Mouse (Mus musculus) myocyte (in vitro differentiated cells): ENCODE data around the gene Kif12. TPM values are rescaled to one million over a fixed set of nuclear protein-coding genes. Genes with fewer than 3 reads are reported as not detected.

Experiments
- H3K27me3 ChIP-seq: one replicate; pipeline ENCODE4 v1.6.1; 2011; ENCODE audit not compliant: control insufficient read depth, insufficient read depth, insufficient read length
- H3K36me3 ChIP-seq: one replicate; pipeline ENCODE4 v1.6.1; 2011; ENCODE audit not compliant: control insufficient read depth, insufficient read depth
- H3K4me2 ChIP-seq: one replicate; pipeline ENCODE4 v1.6.1; 2011; ENCODE audit warnings: low read depth, control low read depth
- H3K4me3 ChIP-seq: one replicate; pipeline ENCODE4 v1.5.1; 2011; ENCODE audit warnings: mild to moderate bottlenecking, control low read depth, moderate library complexity
- H3K79me2 ChIP-seq: one replicate; pipeline ENCODE4 v1.6.1; 2011; ENCODE audit not compliant: control insufficient read depth, insufficient read depth
- H3ac ChIP-seq: one replicate; pipeline ENCODE4 v1.6.1; 2011; ENCODE audit not compliant: control insufficient read depth, insufficient read length
- CEBPB ChIP-seq: IDR thresholded peaks from 2 replicates; pipeline ENCODE4 v1.6.1; 2011; ENCODE audit warnings: mild to moderate bottlenecking, moderate library complexity; ENCODE audit not compliant: poor library complexity, insufficient read depth, severe bottlenecking
- E2F4 ChIP-seq: IDR thresholded peaks from one replicate; pipeline ENCODE4 v1.6.1; 2011; ENCODE audit warnings: mild to moderate bottlenecking, control low read depth, moderate library complexity; ENCODE audit not compliant: insufficient read depth
- MAX ChIP-seq: IDR thresholded peaks from one replicate; pipeline ENCODE4 v1.6.1; 2011; ENCODE audit warnings: low read depth, mild to moderate bottlenecking, control low read depth
- MYOD1 ChIP-seq, 3 experiments: IDR thresholded peaks; one replicate each; pipeline ENCODE4 v1.6.1; 2011; ENCODE audit warnings: control low read depth in 2 of 3, low read depth in 2 of 3, mild to moderate bottlenecking in 2 of 3, moderate library complexity in 1 of 3; ENCODE audit not compliant: insufficient read length in 2 of 3, control insufficient read depth in 1 of 3
- MYOG ChIP-seq, 3 experiments: IDR thresholded peaks; one replicate each; pipeline ENCODE4 v1.6.1; 2011; ENCODE audit warnings: control low read depth in 2 of 3, low read depth in 2 of 3, mild to moderate bottlenecking in 2 of 3; ENCODE audit not compliant: insufficient read length in 2 of 3, control insufficient read depth in 1 of 3, insufficient read depth in 1 of 3
- POLR2A ChIP-seq: IDR thresholded peaks from one replicate; pipeline ENCODE4 v1.6.1; 2011; ENCODE audit warnings: low read depth, mild to moderate bottlenecking, control low read depth, moderate library complexity; ENCODE audit not compliant: insufficient read length
- POLR2AphosphoS2 ChIP-seq: IDR thresholded peaks from one replicate; pipeline ENCODE4 v1.6.1; 2011; ENCODE audit warnings: low read depth, control low read depth; ENCODE audit not compliant: insufficient read length
- REST ChIP-seq: IDR thresholded peaks from one replicate; pipeline ENCODE4 v1.6.1; 2011; ENCODE audit warnings: mild to moderate bottlenecking, control low read depth, moderate library complexity; ENCODE audit not compliant: insufficient read depth, insufficient read length
- SRF ChIP-seq: IDR thresholded peaks from one replicate; pipeline ENCODE4 v1.6.1; 2011; ENCODE audit warnings: low read depth; ENCODE audit not compliant: control insufficient read depth, insufficient read length
- TCF12 ChIP-seq: IDR thresholded peaks from one replicate; pipeline ENCODE4 v1.6.1; 2011; ENCODE audit warnings: mild to moderate bottlenecking, control low read depth; ENCODE audit not compliant: poor library complexity, insufficient read depth, severe bottlenecking
- TCF3 ChIP-seq: IDR thresholded peaks from one replicate; pipeline ENCODE4 v1.6.1; 2011; ENCODE audit warnings: low read depth, control low read depth; ENCODE audit not compliant: insufficient read length
- USF1 ChIP-seq: IDR thresholded peaks from one replicate; pipeline ENCODE4 v1.6.1; 2011; ENCODE audit warnings: low read depth, mild to moderate bottlenecking, control low read depth, moderate library complexity
- polyA plus RNA-seq: library from polyadenylated mRNA; unstranded; fragments of >200 nt; fragmentation: generic; extraction: Trizol; gene quantifications from one replicate; pipeline ENCODE4 v1.2.1, GENCODE M21; 2012; ENCODE audit warnings: missing spikeins

Gene Kif12
- not detected for polyA plus RNA-seq

GRCm38 (mm10) chr4:63171969-63172685, at the start of gene Kif12:
Kif12 (minus strand) TSS chr4:63172131.
- Histone ChIP-seq H3K79me2 (no peaks in the 10 kb centered on the region), H3K4me2 (no peak within 1 kb of the TSS), H3K36me3 (no peaks in the 10 kb centered on the region), H3ac (no peak within 1 kb of the TSS), H3K4me3 (no peak within 1 kb of the TSS), H3K27me3 (peaks cover 14% of the 10 kb centered on the region)
- TF ChIP-seq MAX (no peak), TCF12 (no peak), REST (no peak), USF1 (no peak), CEBPB (no peak), E2F4 (no peak), POLR2A (no peak), SRF (no peak), TCF3 (no peak), POLR2AphosphoS2 (no peak), MYOD1 (IDR thresholded peaks at IDR 0.05; ENCODE audit: control insufficient read depth in 1 of 3, insufficient read length in 2 of 3, low read depth in 2 of 3) (no peak), MYOG (IDR thresholded peaks at IDR 0.05; ENCODE audit: control insufficient read depth in 1 of 3, insufficient read depth in 1 of 3, insufficient read length in 2 of 3, low read depth in 2 of 3) (no peak)

GRCm38 (mm10) chr4:63221096-63221958, 49.4 kb upstream of the Kif12 start:
- Histone ChIP-seq H3K27me3 (peaks cover 29% of the 10 kb centered on the region), H3ac (no peak overlapping the region), H3K4me2 (peak overlapping the region; percentile 24), H3K4me3 (no peak overlapping the region), H3K36me3 (no peaks in the 10 kb centered on the region), H3K79me2 (no peaks in the 10 kb centered on the region)
- TF ChIP-seq MYOG (IDR thresholded peaks at IDR 0.05; ENCODE audit: control insufficient read depth in 1 of 3, insufficient read depth in 1 of 3, insufficient read length in 2 of 3, low read depth in 2 of 3), result peak in 1 of 3 experiments; percentile 50
- no peak for TF ChIP-seq REST
- peak in 2 of 3 experiments; percentile 51 to 58 for TF ChIP-seq MYOD1 (IDR thresholded peaks at IDR 0.05; ENCODE audit: control insufficient read depth in 1 of 3, insufficient read length in 2 of 3, low read depth in 2 of 3)
- TF ChIP-seq SRF, result no peak
- no peak for TF ChIP-seq TCF3
- TF ChIP-seq USF1, result no peak

GRCm38 (mm10) chr4:63219635-63220034, 47.7 kb upstream of the Kif12 start:
- Histone ChIP-seq H3ac (no peak overlapping the region), H3K79me2 (no peaks in the 10 kb centered on the region), H3K27me3 (peaks cover 29% of the 10 kb centered on the region), H3K4me2 (no peak overlapping the region), H3K4me3 (no peak overlapping the region), H3K36me3 (no peaks in the 10 kb centered on the region)
- no peak for TF ChIP-seq CEBPB

- no peak overlapping the region for H3K4me2 ChIP-seq
- TF ChIP-seq CEBPB (no peak), MYOG (IDR thresholded peaks at IDR 0.05; ENCODE audit: control insufficient read depth in 1 of 3, insufficient read depth in 1 of 3, insufficient read length in 2 of 3, low read depth in 2 of 3) (no peak), SRF (no peak), TCF3 (no peak), TCF12 (no peak)
- no peak overlapping the region for H3ac ChIP-seq
- peaks cover 29% of the 10 kb centered on the region for H3K27me3 ChIP-seq
- no peaks in the 10 kb centered on the region for H3K79me2 ChIP-seq
- no peaks in the 10 kb centered on the region for H3K36me3 ChIP-seq
- H3K4me3 ChIP-seq, result no peak overlapping the region
Observed at GRCm38 (mm10) chr4:63219059-63219458, 47.1 kb upstream of the Kif12 start.

- H3K4me2 ChIP-seq, result no peak overlapping the region
- no peak overlapping the region for H3K4me3 ChIP-seq
- H3K27me3 ChIP-seq, result peaks cover 30% of the 10 kb centered on the region
- H3K36me3 ChIP-seq, result no peaks in the 10 kb centered on the region
- no peaks in the 10 kb centered on the region for H3K79me2 ChIP-seq
- no peak overlapping the region for H3ac ChIP-seq
- TF ChIP-seq CEBPB, result no peak
- TF ChIP-seq TCF12, result no peak
- TF ChIP-seq MAX, result no peak
- no peak for TF ChIP-seq USF1
- no peak for TF ChIP-seq TCF3
- TF ChIP-seq MYOG (IDR thresholded peaks at IDR 0.05; ENCODE audit: control insufficient read depth in 1 of 3, insufficient read depth in 1 of 3, insufficient read length in 2 of 3, low read depth in 2 of 3), result no peak
- TF ChIP-seq E2F4, result no peak
- no peak for TF ChIP-seq REST
- TF ChIP-seq MYOD1 (IDR thresholded peaks at IDR 0.05; ENCODE audit: control insufficient read depth in 1 of 3, insufficient read length in 2 of 3, low read depth in 2 of 3), result no peak
- no peak for TF ChIP-seq SRF
- no peak for TF ChIP-seq POLR2AphosphoS2
- no peak for TF ChIP-seq POLR2A
Observed at GRCm38 (mm10) chr4:63217513-63217912, 45.6 kb upstream of the Kif12 start.
